Mouse (Mus musculus) adrenal gland, adult (tissue): ENCODE results near the gene Lrguk.
A peak's percentile ranks its signal among the peaks of the same experiment; 100 is the strongest.

Experiments
- DNase-seq, 2 experiments: peaks; one replicate each; pipeline ENCODE4 v3.0.0; 2022 to 2023; ENCODE audit warnings: low spot score in 1 of 2; ENCODE audit not compliant: inconsistent age in 2 of 2

Lrguk gene

GRCm38 (mm10) chr6:34059741-34060140, 30.5 kb downstream of the Lrguk start:
- no peak for DNase-seq

- no peak for DNase-seq
Observed at GRCm38 (mm10) chr6:34066790-34067189, 37.5 kb downstream of the Lrguk start.

- DNase-seq, result no peak
Observed at GRCm38 (mm10) chr6:34067271-34067670, 38.0 kb downstream of the Lrguk start.

GRCm38 (mm10) chr6:34071936-34072335, 42.7 kb downstream of the Lrguk start:
- DNase-seq, result no peak

GRCm38 (mm10) chr6:34073931-34074442, 44.7 kb downstream of the Lrguk start:
- DNase-seq, result peak in 1 of 2 experiments; percentile 31

DNA sequence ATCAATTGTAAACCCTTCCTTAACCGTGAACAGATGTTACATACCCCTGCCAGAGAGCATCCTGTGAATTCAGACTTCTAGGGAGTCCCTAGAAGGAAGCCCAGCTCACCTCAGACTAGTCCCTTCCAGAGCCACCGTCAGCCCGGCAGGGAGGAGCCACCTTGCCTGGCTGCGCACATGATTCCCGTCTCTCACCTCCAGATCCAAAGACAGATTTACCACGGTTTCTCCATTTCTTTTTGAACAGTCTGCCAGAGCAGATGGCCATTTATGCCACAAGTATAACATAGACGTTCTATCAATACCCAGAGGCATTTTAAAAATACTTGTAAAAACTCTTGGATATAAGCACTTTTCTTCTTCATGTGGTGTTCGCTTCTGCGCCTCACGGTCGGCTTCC, 46.3 kb downstream of the Lrguk start:
- DNase-seq, result no peak

DNA sequence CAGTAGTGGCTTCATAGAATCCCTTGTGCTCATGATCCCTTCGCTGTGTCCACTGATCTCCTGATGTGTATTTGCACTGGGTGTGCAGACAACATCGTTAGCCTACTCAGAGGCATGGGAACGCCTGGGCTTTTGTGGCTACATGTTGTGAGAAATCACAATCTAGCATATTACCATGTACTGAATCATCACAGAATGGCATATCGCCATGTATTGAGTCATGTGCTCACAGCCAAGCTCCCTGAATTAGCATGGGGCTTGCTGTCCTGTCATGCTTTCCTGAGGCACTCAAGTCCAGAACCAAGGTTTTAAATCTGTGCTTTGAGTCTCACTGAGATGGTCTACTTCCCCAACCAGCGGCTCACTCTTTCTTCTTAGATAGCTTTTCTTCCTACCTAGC, 54.2 kb downstream of the Lrguk start:
- DNase-seq, result peak in 1 of 2 experiments; percentile 50

GRCm38 (mm10) chr6:34087701-34088100, 58.5 kb downstream of the Lrguk start:
- DNase-seq, result no peak

GRCm38 (mm10) chr6:34088986-34089385, 59.7 kb downstream of the Lrguk start:
- DNase-seq, result no peak

GRCm38 (mm10) chr6:34091537-34091936, 62.3 kb downstream of the Lrguk start:
- no peak for DNase-seq

DNA sequence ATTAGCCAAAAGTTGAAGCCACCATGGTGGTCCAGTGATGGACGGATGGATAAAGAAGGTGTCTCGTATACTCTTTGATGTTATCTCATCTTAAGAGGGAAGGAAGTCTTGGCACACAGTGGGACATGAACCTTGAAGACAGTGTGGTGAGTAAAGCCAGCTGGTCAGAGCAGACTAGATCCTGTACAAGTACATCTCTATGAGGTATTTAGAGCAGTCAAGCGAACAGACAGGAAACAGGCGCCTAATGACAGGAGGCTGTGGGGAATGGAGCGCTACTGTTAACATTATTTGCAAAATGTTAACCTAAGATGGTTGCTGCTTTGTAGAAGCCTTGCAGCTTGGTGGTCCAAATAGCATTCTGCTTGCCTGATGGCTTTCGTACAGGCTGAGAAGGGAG, 67.0 kb downstream of the Lrguk start:
- DNase-seq, result no peak

- DNase-seq, result no peak
Observed at GRCm38 (mm10) chr6:34096905-34097304, 67.7 kb downstream of the Lrguk start.

DNA sequence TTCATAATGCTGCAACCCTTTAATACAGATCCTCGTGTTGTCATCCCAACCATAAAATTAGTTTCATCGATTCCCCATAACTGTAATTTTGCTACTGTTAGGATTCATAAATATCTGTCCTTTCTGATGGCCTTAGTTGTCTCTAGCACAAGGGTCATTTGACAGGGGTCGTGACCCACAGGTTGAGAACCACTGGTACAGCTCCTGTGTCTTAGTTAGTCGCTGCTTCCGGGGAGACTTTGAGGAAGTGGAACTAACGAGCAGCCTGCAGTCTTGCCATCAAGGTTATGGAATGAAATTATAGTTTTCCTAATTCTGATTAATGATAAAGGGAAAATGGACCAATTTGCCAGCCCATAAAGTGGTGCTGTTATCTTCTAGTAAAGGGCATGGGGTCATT, 70.5 kb downstream of the Lrguk start:
- no peak for DNase-seq

- DNase-seq, result no peak
Observed at GRCm38 (mm10) chr6:34101531-34102396, 72.5 kb downstream of the Lrguk start.

DNA sequence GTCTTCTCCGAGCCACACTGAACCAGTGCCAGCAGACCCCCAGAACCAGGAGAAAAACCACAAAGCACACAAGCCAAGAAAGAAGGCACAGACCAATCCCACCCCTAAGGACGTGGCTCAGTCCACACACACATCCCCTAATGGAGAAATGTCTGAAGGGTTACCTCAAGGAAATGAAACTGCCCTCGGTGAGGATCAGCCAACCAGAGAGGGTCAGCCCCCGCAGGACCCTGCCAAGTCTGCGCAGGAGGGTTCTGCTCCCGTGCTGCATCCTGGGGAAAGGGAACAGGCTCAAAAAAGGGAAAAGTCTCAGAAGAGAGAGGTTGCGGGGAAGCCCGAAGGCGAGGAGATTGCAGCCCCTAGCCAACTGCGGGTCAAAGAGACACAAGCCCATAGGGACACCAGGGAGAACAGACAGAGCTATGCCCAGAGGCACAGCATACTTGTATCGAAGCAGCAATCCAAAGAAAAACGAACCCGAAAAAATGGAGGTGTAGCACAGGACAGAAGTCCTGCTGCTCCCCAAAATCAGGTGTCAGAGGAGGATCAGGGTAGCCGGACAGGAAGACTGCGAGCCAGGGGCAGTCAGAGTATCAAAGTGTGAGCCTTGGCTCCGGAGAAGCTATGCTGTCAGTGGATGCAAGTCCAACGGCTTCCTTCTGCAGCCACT, 74.1 kb downstream of the Lrguk start:
- no peak for DNase-seq

DNA sequence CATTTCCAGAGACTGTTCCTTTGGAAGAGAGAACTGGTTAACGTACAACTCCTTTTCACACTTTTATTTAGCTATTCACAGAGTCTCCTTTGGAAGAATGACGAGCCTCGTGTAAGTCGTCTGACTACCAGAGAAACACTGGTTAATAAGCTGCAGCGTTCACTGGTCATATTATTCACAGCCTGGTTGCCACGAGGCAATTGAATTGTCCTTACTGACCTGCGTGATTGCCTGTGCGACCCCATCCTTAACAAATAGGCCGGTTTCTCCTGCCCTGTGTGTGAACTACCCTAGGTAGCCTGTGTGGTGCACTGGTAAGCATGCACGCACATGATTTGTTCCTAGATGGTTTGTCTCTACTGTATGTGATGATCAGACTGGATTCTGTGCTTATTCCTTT, 81.3 kb downstream of the Lrguk start:
- no peak for DNase-seq

GRCm38 (mm10) chr6:34111406-34111805, 82.2 kb downstream of the Lrguk start:
- DNase-seq, result no peak

DNA sequence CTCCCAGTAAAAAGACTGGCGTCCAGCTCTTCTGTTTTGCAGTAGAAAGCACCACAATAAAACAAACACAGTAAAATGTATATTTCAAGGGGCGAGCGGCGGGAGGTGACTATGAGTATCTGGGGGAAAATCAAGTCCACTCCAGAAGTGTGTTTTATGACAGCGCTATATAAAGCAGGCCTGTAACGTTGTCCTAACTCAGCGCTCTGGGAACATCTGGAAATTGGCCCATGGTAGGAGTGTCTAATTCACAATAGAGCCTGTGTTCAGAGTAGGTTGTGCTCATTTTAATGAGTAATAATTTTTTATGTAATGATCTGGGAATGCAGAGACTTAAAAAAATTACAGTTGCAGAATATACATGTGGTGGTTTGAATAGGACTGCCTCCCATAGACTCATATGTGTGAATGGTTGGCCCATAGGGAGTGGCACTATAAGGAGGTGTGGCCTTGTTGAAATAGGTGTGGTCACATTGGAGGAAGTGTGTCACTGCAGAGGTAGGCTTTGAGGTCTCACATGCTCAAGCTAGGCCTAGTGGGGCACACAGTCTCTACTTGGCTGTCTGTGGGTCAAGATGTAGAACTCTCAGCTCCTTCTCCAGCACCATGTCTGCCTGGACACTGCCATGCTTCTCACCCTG, 87.7 kb downstream of the Lrguk start:
- DNase-seq, result no peak

DNA sequence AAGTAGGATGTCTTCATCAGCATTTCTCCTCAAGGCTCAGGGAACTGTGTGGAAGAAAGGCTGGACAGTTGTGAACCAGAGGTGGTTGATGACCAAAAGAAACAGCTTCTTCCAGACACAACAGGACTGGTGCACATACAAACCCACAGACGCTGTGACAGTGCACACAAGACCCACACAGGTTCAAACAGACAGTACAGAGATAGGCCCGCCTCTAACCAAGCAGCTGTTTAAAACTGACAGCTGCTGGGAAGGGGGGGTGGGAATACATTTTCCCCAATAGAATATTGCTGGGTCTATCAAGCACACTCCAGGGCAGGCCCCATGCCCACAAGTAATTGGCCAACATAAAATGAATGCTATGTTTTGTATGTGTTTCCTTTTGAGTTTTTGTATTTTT, 95.2 kb downstream of the Lrguk start:
- no peak for DNase-seq

GRCm38 (mm10) chr6:34129261-34129660, 100.0 kb downstream of the Lrguk start:
- DNase-seq, result no peak

- DNase-seq, result no peak
Observed at GRCm38 (mm10) chr6:34132391-34132790, 103.1 kb downstream of the Lrguk start.

DNA sequence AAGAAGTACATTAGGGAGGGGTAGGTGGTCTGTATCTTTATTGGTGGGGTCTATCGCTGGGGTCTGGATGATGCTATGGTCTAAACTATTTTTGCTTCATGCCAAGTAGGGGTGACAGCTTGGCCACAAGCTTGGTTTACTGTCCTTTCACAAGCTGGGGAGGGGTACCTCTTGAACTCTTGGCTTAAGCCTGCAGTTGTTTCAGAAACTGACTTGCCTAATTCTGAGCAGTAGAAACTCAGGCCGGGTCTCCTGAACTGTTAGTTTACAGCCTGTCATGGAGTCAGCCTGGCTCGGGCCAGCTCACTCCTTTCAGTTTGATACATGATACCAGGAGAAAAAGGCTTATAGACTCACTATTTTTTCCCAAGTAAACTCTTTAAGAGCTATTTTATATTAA, 109.1 kb downstream of the Lrguk start:
- DNase-seq, result no peak
